19 mouse cellular contexts compared by ENCODE assay signal in the genomic region with DNA sequence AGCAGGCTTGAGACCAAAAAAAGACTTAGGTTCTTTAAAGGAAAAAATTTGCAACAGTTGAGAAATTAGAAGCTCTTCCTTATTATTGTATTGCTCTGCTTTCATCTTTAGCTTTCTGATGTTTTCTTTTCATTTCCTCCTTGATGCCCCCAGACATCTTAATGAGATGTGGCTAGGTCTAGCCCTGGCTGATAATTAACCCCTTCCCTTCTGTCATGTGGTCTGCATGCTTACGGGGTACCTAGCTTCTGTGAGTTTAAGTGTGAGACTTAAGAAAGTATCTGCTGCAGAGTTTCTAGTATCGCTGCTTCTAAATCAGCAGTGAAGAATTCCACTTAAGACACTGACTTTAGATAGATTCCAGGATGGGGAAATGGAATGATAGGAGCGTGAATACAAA.
A peak's percentile ranks its signal among the peaks of the same experiment; 100 is the strongest.
DNase-seq lines count a peak whose midpoint lies in the region; ATAC-seq lines count a peak whose summit lies in the region.
"Had no signal": no experiment of that assay in that cellular context is flagged by ENCODE, and none has a peak within 500 bp of the region (broad histone marks: within the 10 kb centered on the region; RNA-seq: fewer than 3 reads in every experiment).

No protein-coding gene starts in this region.

- DNase-seq in kidney, postnatal 10 days, result no peak
- DNase-seq in kidney, postnatal 14 days, result no peak
- DNase-seq: adrenal gland, adult 2 months; adrenal gland, adult 8-10 months; adrenal gland, postnatal 10 days; adrenal gland, postnatal 14 days; adrenal gland, postnatal 25 days; adrenal gland, postnatal 36 days; B cell, adult 2 months; cerebellum, adult 11 months; cerebellum, adult 11-12 months; cerebellum, adult 18-20 months had no signal

- 78% methylated on average over 3 of the region's 3 CpGs for WGBS in kidney, embryonic 15.5 days
- WGBS in kidney, embryonic 16.5 days, result 67% methylated on average over 3 of the region's 3 CpGs

- H3K36me3 ChIP-seq in kidney, embryonic 15.5 days, result no peaks in the 10 kb centered on the region
- no peaks in the 10 kb centered on the region for H3K36me3 ChIP-seq in kidney, embryonic 16.5 days (ENCODE audit: insufficient read depth, low read length)
- H3K36me3 ChIP-seq: G1E had no signal

- H3K9me3 ChIP-seq in kidney, embryonic 15.5 days (replicated peaks), result no peaks in the 10 kb centered on the region
- no peaks in the 10 kb centered on the region for H3K9me3 ChIP-seq in kidney, embryonic 16.5 days (ENCODE audit: low read length)

- H3K4me1 ChIP-seq in kidney, embryonic 15.5 days, result no peaks in the 10 kb centered on the region
- H3K4me1 ChIP-seq in kidney, embryonic 16.5 days (ENCODE audit: insufficient read depth, low read length), result no peaks in the 10 kb centered on the region

- no peak overlapping the region for H3K9ac ChIP-seq in kidney, embryonic 15.5 days
- H3K9ac ChIP-seq in kidney, embryonic 16.5 days (replicated peaks; ENCODE audit: low read length), result no peak overlapping the region

- ATAC-seq in kidney, embryonic 15.5 days (replicated peaks; ENCODE audit: low FRiP score), result peak; percentile 69; the same call in 1 of the 2 replicates
- ATAC-seq in kidney, embryonic 16.5 days (ENCODE audit: low FRiP score, low TSS enrichment), result peak; percentile 70; the same call in 1 of the 2 replicates
- ATAC-seq: activated CD4-positive, CD25-positive, alpha-beta regulatory T cell, adult 4 months; CD4-positive, CD25-positive, alpha-beta regulatory T cell, adult 4 months; Patski had no signal

- H3K4me3 ChIP-seq in kidney, embryonic 15.5 days (replicated peaks), result no peak overlapping the region
- no peak overlapping the region for H3K4me3 ChIP-seq in kidney, embryonic 16.5 days (ENCODE audit: low read length)

- no peaks in the 10 kb centered on the region for H3K27me3 ChIP-seq in kidney, embryonic 15.5 days
- H3K27me3 ChIP-seq in kidney, embryonic 16.5 days (ENCODE audit: insufficient read depth, low read length), result no peaks in the 10 kb centered on the region
- H3K27me3 ChIP-seq: CH12.LX, Patski had no signal

- no peak overlapping the region for H3K27ac ChIP-seq in kidney, embryonic 15.5 days
- H3K27ac ChIP-seq in kidney, embryonic 16.5 days (ENCODE audit: low read length), result no peak overlapping the region

- no peak overlapping the region for H3K4me2 ChIP-seq in kidney, embryonic 15.5 days
- no peak overlapping the region for H3K4me2 ChIP-seq in kidney, embryonic 16.5 days (replicated peaks; ENCODE audit: low read depth, low read length)
